Mouse (Mus musculus) skeletal muscle tissue, adult 2 months (tissue): ENCODE data around the gene Krt77.

ENCODE experiments used
- DNase-seq: peaks from one replicate; pipeline ENCODE4 v3.0.0-alpha.2; 2012; ENCODE audit warnings: low read depth, low spot score

Krt77 gene

DNA sequence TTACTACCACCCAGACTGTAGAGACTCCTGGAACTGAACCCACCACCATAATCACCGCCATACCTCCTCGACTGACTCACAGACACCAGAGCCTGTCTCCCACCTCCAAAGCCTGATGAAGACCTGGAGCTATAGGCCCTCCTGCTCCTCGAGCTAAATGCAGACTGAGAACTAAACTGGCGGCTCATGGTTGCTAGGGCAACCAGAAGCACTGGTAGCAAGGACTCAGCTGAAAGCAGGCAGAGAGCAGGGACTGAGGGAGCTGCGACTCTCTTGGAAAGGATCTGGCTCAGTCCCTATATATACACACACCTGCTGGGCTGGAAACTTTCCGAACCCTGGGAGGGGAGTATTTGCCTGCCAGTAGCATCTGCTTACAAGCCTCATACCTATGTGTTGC is at the start of gene Krt77:
Gene Krt77, minus strand, starts transcription at position 275 of the 400 bp plus-strand sequence.
- DNase-seq, result no peak

DNA sequence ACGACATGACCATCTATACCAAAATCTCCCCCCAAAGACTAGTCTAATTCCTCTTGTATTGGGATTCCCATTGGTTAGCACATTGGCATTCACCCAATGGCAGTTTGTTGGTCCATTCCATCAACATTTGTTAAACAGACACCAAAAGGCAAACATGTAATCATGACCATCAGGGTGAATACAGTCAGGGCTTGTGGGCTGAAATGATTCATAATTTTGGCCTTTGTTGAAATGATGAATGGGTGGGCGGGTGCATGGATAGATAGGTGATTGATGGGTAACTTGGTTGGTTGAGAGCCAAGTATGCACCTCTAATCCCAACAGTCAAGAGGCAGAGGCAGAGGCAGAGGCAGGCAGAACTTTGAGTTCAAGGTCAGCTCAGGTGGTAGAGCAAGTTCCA is 46.6 kb upstream of the Krt77 start:
- DNase-seq, result no peak

DNA sequence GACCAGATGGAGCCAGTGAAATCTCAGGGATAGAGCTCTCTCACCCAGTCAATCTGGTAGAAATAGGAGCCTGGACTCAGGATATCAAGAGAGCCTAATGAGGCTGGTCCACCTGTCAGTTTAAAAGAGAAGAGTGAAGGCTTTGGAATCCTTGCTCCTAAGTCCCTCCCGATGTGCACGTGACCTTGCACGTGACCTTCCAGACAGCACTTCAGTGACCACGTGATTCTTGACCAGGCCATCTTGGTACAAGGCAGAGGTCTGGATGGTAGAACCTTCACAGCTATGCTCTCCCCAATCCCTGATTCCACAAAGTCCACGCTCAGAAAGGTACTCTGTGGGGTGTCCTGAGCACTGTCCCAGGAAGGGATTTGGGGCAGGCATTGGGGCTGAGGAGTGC is 35.3 kb upstream of the Krt77 start:
- DNase-seq, result no peak

DNA sequence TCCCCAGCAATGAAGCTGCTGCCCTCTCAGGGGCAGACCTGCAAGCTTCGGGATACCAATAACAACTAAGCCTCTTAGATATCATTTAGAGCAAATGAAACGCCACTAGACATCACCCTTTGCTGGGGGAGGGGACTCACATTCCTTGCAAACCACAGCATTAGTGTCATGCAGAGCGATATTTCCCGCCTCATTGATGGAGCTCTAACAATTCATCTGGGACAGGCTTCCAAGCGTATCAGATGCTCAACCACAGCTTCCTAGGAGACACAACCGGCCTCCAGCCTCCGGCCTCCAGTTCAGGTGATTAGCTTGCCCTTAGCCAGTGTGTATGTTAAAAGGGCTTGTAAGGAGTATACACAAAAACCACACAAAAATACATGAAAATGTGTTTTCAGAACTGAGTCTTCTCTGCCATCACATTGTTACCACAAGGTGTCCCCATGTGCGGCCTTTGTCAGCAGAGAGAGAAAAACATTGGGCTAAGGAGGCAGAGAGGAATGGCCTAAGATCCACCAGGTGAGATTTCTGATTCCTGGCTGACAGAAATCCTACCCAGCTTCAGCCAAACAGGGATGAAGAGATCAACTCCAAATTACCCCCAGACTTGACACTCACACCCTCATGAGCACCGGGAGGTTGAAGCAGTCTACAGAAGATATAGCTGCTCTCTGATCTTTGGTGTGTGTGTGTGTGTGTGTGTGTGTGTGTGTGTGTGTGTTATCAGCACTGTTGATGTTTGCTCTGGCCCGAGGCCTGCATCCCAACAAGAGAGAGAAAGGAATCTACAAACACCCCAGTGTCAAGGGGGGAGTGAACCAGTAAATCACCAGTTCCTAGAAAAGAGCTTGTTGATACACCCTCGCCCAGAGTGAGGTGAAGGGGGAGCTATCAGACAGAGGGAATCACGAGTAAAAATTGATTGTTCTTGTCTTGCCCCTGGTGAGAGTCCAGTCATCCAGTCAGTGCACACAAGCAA is 33.0 kb upstream of the Krt77 start:
- no peak for DNase-seq

DNA sequence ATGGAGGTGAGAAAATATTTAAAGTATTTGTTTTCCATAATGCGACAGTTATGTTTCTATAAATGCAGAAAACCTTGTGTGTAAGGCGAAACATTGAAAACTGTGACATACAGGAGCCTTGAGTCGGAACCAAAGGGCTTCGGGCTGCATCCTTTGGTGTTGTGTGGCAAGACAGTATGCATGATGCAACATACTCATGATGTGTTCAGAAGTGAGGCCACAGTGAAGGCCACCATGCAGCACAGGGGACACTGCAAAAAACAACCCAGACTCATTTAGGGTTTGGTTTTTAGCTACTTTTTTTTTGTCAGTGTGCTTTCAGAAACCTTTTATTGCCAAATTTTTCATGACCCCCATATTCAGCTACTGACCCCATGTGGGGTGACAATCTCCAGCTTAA is 25.7 kb upstream of the Krt77 start:
- DNase-seq, result no peak

DNA sequence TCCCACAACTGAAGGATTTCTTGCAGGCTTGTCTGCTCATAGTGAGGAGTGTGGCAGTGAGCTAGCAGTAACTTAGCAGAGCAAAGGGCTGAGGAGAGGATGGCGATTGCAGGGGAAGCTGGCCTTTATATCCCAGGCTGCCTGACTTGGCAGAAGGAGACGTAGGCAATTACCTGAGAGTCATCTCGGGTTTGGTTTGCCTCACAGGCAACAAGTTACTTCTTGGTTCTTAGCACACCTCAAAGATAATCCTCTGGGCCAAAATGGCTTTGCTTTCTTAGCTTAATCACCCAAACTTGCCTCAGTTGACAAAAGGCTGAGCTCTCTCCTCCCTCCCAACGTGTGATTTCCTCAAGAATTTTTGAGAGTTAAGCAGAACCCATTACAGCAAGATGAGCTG is 23.3 kb upstream of the Krt77 start, which contains the start of gene Krt76:
Gene Krt76, minus strand, starts transcription at position 101 of the 400 bp plus-strand sequence.
- DNase-seq, result no peak

DNA sequence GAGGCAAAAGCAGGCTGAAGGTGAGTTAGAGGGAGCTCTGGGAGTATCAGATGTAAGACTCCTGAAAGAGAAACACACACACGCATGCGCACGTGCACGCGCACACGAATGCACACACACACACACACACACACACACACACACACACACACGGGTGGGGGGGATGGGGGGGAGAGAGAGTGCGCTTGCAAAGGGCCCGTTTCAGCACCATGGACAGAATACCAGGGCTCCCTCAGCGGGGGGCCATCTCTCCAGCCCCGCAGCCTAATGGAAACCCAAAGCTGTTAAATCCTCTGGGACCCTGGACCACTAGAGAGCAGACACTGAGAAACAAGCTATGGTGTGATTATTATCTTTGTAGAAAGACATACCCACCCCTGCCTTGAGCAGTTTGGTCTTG is 10.3 kb upstream of the Krt77 start:
- DNase-seq, result no peak

DNA sequence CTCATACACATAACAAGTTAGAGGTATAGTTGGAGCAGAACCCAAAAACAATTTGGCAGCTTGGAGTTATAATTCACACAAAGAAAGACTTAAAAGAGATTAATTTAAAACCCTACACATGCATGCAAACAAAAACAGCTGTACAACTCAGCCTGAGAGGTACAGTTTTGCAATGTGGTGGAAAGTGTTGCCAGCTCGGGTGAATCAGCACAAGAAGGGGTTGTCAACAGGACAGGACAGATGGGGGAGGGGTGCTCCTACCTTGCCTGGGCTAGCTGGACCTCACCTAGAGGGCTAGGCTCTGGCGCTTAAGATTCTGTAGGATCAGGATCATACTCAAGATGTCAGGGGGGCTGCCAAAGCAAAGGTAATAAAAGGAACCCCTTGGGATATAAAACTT is 8.5 kb upstream of the Krt77 start:
- DNase-seq, result no peak

DNA sequence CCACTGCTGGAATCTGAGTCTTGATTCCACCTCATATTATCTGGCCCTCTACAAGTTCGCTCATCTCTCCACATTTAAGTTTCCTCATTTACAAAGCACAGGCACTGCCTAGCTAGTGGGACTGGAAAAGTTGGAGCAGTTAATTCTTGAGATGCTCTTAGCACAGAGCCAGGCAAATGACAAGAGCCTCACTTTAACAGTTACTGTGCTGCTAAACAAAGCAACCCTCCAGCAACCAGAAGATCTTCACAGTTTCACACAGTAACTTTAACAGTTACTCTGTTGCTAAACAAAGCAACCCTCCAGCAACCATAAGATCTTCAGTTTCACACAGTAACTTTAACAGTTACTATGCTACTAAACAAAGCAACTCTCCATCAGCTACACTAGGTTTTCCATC is 4.9 kb upstream of the Krt77 start:
- no peak for DNase-seq

DNA sequence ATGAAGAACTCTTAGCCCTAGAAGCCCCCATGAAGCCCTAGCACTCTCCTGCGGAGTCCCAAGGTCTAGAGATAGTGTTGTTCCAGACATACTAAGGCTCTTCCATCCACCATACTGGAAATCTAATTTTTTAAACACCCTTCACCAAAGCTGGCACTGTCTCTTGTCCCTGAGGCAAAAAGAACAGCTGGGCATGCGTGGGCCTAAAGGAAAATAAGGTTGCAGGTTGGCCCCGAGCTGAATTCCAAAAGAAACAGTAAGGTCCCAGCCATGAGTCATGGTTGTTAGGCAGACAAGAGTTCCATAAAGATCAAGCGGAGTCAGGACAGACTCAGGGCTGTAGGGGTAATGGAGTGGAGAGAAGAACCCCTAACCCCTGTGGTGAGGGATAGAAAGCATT is 3.7 kb upstream of the Krt77 start:
- DNase-seq, result no peak

DNA sequence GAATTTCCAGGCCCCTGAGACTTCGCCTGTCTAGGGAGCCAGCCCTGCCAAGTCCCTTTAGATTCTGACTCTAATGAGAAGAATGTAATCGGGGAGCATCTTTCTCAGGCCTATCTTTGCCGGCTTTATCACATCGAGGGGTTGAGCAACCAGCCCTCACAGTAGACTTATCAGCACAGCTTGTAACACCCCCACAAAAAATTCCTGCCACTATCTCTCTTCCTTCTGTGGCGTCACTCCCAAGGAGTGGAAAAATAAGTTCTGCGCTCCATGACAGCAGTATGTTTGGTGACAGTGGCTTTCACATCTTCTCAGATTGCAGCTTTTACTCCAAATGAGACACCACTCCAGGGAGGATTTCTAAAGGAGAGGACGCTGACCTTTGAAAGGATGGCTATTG is 2.8 kb downstream of the Krt77 start:
- DNase-seq, result no peak

DNA sequence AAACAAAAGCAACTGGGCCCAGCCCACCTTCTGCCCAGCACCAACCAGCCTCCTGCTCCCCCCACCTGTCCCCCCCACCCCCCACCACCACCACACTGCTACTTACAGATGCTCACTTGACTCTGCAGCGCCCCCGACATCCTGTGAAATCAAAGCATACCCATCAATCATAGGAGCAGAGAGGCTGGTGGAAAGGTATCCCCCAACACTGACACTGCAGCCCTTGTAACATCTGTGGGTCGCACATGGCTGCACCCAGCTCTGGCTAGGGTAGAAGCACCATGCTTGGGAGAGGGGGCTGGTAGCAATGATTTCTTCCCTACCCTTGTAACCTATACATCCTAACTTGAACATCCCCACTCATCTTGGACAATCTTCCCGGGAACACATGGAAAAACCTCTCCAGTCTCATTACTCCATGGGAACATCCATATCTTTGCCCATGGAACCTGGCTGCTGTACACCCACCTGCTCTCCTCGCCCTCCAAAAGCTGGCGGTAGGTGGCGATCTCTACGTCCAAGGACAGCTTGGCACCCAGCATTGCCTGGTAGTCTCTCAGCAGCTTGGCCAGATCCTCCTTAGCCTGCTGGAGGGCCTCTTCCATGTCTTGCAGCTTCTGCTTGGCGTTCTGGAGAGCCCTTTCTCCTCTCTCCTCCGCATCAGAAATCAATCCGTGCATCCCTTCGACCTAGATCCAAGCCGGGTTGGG is 8.9 kb downstream of the Krt77 start:
- no peak for DNase-seq

DNA sequence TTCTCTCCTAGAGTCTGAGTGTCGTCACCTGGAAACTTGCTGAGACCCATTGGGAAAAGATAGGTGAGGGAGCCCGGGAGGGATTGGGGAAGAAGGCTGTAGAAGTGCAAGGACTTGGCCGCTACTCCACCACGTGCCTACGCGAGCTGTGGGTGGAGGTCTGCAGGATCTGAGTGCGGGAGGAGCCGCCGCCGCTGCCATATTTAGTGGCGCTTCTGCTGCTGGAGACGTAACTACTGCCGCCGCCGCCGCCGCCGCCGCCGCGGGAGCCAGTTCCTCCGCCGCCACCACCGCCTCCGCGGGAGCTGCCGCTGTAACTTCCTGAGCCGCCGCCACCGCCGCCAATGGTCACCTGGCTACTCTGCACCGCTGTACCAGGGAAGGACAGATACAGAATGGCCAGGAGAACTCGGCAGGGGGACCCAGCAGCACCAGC is 9.8 kb downstream of the Krt77 start:
- no peak for DNase-seq

DNA sequence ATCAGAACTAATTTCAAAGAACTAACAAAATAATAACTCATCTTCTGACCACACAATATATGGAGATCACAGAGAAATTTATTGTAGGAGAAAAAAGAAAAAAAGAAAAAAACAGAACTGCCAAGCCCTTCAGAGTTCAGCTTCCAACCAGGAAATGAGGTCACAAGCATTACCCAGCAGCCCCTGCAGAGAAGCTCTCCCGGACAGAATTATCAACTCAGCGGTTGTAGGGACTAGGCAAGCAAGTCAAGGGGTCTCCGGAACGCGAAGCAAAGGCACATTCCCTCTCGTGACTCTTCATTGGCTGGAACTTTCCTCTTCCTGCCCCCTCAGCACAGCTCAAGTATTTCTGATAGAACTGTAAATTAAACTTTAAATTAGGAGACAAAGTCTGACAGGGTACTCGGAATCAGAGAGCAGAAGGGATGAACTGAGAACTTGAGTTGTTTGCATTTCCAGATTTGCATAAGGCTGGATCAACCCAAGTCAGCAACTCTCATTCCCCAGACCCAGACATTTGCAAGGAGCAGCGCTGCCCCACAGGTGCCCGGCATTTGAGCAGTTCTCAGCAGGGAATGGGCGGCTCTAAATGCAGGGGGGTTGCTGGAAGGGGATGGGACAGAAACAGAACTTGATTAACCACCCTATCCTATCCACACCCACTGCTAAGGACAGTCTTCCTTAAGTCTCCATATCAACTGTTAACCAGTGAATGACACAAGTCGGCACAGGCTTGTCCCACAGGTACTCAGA is 10.7 kb downstream of the Krt77 start:
- no peak for DNase-seq

DNA sequence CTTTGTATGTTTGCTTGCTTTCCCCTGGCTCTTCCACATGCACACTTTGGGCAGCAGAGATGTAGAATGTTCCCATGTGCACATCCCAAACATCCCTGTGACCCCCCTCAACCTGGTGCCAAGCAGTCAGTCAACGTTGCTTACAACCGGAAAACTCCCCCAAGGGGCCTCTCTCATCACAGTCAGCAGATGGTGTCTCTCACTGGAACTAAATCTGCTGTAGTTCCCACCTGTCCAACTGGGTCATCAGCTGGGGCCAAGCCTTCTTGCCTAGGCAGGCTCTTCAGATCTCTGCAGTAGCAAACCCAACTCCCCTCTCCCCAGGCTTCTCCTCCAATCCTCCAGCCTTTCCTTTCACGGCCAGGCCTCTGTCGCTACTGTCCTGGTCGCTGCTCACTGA is 12.8 kb downstream of the Krt77 start:
- no peak for DNase-seq

DNA sequence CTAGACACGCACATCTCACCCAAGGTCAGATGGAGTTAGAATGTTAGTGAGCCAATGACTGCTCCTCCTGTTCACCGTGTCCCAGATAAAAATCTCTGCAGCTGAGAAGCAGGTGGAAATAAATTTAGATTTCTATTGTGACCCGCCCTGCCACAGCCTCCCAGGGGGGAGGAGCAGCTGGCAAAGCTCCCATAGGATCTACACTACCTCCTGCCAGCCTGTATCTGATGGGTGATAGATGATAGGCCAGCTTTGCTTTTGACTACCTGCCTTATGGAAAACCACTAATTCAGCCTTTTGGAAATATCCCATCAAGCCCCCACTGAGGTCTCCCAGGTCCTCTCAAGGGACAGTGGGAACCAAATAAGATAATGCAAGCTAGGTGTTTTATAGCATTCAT is 13.8 kb downstream of the Krt77 start:
- DNase-seq, result no peak

DNA sequence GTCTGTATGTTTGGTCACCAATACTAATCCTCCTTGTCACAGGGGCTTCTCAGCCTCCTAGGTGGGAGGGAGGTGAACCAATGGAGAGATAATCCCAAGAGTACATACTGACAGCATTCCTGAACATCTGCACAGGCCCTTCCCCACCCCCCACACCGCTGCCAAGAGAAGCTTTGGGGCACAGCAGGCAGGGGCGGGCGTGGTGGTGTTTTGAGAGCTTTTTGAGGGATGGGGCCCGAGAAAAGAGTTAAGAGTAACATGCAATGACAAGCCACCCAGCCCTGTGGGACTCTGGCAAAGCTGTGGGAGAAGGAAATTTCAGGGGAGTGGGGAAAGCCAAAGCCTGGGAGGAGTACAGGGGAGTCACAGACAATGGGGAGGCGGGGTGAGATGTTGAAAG is 15.2 kb downstream of the Krt77 start:
- no peak for DNase-seq

DNA sequence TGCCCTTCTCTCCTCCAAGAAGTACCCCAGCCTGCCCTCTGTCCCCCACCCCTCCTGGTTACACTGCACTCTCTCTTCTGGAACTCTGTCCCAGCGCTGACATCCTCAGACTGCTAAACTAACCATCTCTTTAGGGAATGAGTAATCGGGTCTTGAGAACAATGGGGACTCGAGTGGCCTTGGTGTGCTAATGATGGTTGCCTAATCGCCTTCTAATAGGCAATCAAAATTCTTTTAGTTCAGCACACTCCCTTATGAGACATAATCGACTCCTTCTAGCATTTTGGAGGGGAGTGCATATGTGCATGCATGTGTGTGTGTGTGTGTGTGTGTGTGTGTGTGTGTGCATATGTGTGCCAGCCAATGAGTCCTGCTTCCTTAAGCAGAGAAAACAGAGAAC is 16.9 kb downstream of the Krt77 start:
- DNase-seq, result no peak

DNA sequence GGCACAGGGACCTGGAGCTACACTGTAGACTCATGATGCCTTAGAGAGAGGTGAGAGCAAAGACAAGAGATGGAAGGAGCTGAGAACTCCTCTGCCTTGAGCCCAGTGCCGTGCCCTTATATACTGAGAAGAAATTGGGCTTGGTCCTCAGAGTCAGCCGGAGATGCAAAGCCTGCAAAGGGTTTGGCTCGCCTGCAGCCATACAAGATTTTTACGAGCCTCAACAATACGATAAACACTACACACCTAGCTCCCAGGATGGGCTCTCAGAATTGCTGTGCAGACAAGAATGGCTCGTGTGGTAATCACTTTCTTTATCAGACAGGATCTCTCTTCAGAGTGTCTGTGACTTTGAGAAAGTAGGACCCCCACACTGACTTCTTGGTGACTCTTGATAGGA is 18.8 kb downstream of the Krt77 start, which contains the start of gene Krt1:
Gene Krt1, minus strand, starts transcription at position 101 of the 400 bp plus-strand sequence.
- DNase-seq, result no peak

DNA sequence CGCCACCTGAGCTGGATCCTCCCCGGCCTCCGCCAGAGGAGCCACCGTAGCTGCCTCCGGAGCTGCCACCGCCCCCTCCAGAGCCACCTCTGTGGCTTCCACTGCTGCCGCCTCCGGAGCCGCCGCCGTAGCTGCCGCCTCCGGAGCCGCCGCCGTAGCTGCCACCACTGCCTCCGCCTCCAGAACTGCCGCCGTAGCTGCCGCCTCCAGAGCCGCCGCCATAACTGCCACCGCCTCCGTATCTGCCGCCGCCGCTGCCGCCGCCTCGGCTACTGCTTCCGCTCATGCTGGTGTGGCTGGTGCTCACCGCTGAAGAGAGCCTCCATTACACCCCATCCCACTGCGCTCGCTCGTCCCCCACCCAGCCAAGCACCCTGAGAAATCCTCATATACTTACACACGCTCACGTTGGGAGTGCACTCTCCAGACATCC is 23.5 kb downstream of the Krt77 start:
- DNase-seq, result no peak

DNA sequence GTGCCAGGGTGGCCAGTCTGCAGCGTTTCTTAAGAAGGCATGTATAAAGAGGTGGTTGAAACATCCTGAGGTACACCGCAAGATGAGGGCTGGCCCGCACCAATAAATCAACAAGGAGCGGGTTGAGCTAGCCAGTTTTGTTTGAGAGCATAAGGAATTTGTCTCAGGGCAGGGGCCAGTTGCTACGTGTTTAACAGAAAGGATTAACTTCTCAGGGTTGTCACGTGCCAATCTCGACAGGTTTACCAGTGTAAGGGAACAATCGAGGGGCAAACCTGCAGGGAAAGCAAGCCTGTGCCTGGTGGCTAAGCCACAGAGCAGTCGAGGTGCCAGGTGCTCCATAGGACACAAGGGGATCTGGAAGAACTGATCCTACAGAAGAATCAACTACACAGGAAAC is 26.3 kb downstream of the Krt77 start:
- no peak for DNase-seq

DNA sequence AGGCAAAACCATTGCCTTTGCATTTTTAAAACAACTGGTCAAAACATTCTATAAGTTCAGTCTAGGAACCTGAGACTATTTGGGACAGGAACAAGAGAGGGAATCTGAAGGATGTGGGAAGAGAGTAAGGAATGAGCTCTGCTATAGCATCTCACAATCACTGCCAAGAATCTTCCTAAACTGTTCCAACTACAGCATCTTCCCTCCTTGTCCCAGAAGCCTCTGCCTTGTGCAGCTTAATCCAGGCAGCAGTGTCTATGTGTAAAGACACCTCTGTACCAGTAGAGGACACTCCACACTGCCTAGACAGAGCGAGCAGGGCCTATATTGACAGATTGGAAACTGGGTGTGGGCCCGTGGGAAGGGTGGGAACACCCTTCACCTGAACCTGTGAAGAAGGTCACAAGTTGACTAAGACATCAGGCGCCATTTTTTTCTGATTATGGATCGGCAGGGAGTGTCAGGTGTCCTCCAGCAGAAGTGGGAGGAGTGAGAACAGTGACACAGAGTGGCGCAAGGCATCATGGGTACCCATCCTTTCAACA is 34.6 kb downstream of the Krt77 start:
- no peak for DNase-seq
